Mouse (Mus musculus) limb, embryonic 14.5 days (tissue): ENCODE results near the gene Bpnt1. TPM values are rescaled to one million over a fixed set of nuclear protein-coding genes. Genes with fewer than 3 reads are reported as not detected.
"Not testable (repeated sequence)": the region's sequence is repeated elsewhere in the genome, so short reads cannot be mapped to it uniquely, and the experiment has no call there.

Experiments
- ATAC-seq: fragments of 200-750 bp; cut with Nextera tagmentation; 2 replicates; pipeline ENCODE4 v1.8.0; 2017; ENCODE audit warnings: low read depth, moderate number of reproducible peaks, moderate TSS enrichment; ENCODE audit not compliant: low FRiP score
- DNase-seq: peaks from one replicate; pipeline ENCODE4 v3.0.0-alpha.2; 2015; ENCODE audit warnings: low spot score
- H3K27ac ChIP-seq: fragments of 300-500 bp; sonication (generic); replicated peaks from 2 replicates; pipeline ENCODE4 v1.5.1; 2014; ENCODE audit warnings: low read depth, mild to moderate bottlenecking, low read length, moderate library complexity, mixed read lengths
- H3K27me3 ChIP-seq: fragments of 300-500 bp; sonication (generic); 2 replicates; pipeline ENCODE4 v1.6.1; 2014; ENCODE audit warnings: low read length, mixed read lengths; ENCODE audit not compliant: control insufficient read depth, insufficient read depth
- H3K36me3 ChIP-seq: fragments of 300-500 bp; sonication (generic); 2 replicates; pipeline ENCODE4 v1.6.1; 2014; ENCODE audit warnings: mild to moderate bottlenecking, low read length, moderate library complexity, mixed read lengths; ENCODE audit not compliant: control insufficient read depth, insufficient read depth
- H3K4me1 ChIP-seq: fragments of 300-500 bp; sonication (generic); 2 replicates; pipeline ENCODE4 v1.6.1; 2014; ENCODE audit warnings: antibody characterized with exemption, low read length, mixed read lengths; ENCODE audit not compliant: control insufficient read depth, insufficient read depth
- H3K4me2 ChIP-seq: fragments of 300-500 bp; sonication (generic); replicated peaks from 2 replicates; pipeline ENCODE4 v1.6.1; 2014; ENCODE audit warnings: low read depth, mild to moderate bottlenecking, low read length, moderate library complexity; ENCODE audit not compliant: severe bottlenecking
- H3K4me3 ChIP-seq: fragments of 300-500 bp; sonication (generic); replicated peaks from 2 replicates; pipeline ENCODE4 v1.5.1; 2014; ENCODE audit warnings: low read length
- H3K9ac ChIP-seq: fragments of 300-500 bp; sonication (generic); 2 replicates; pipeline ENCODE4 v1.6.1; 2014; ENCODE audit warnings: mild to moderate bottlenecking, low read depth, low read length, moderate library complexity; ENCODE audit not compliant: severe bottlenecking
- H3K9me3 ChIP-seq: fragments of 300-500 bp; sonication (generic); 2 replicates; pipeline ENCODE4 v1.6.1; 2016; ENCODE audit warnings: low read length; ENCODE audit not compliant: control insufficient read depth
- POLR2A ChIP-seq: fragments of 200-500 bp; IDR thresholded peaks from 2 replicates; pipeline ENCODE4 v1.8.0; 2012; ENCODE audit warnings: inconsistent platforms, mild to moderate bottlenecking, moderate library complexity, borderline replicate concordance; ENCODE audit not compliant: insufficient read depth, insufficient read length; ENCODE audit errors: extremely low read depth
- WGBS: fragments of 180-500 bp; shearing (Covaris S2); extraction: QIAGEN DNeasy Blood & Tissue Kit; methylation state at CpG from one replicate; pipeline ENCODE4 v1.1.7; 2014; 5-methylcytosine and 5-hydroxymethylcytosine counted together
- polyA plus RNA-seq, 2 experiments: library from polyadenylated mRNA; depleted of rRNA in 1 of 2; stranded (reverse) in 1 of 2; unstranded in 1 of 2; fragments of >200 nt; fragmentation: Nextera tagmentation in 1 of 2; extraction: Ambion mirVana in 1 of 2; gene quantifications; 2 replicates each; pipeline versions ENCODE4 v1.2.1 to v1.2.3; 2012 to 2014

Bpnt1 gene
- polyA plus RNA-seq, 2 experiments = 8.8 to 30.1 TPM

- no peaks in the 10 kb centered on the region for H3K9me3 ChIP-seq
Observed at GRCm38 (mm10) chr1:185315846-185316568, 15.9 kb upstream of the Bpnt1 start.

GRCm38 (mm10) chr1:185327754-185328345, 4.1 kb upstream of the Bpnt1 start:
- H3K4me1 ChIP-seq, DNase-seq, H3K27ac ChIP-seq, H3K27me3 ChIP-seq, ATAC-seq, H3K9me3 ChIP-seq, H3K9ac ChIP-seq: not testable (repeated sequence)
- Histone ChIP-seq H3K4me2 (peak overlapping the region; percentile 72), H3K36me3 (peaks cover 38% of the 10 kb centered on the region), H3K4me3 (peak overlapping the region; percentile 98)
- WGBS = 71% methylated on average over 3 of the region's 3 CpGs

More at GRCm38 (mm10) chr1:185315846-185316568, 15.9 kb upstream of the Bpnt1 start:
- Histone ChIP-seq H3K27me3 (no peaks in the 10 kb centered on the region), H3K4me3 (no peak overlapping the region), H3K27ac (no peak overlapping the region), H3K36me3 (peaks cover 73% of the 10 kb centered on the region), H3K9ac (no peak overlapping the region), H3K4me1 (no peaks in the 10 kb centered on the region), H3K4me2 (no peak overlapping the region)
- no peak for TF ChIP-seq POLR2A
- ATAC-seq (no peak), DNase-seq (no peak)
- 89% methylated on average over 16 of the region's 16 CpGs for WGBS

- WGBS = under 1% methylated on average over 68 of the region's 76 CpGs
- no peaks in the 10 kb centered on the region for H3K27me3 ChIP-seq
- peak within 1 kb of the TSS; percentile 98 for H3K4me3 ChIP-seq
- DNase-seq = peak; percentile 82
- peak within 1 kb of the TSS; percentile 89 for H3K9ac ChIP-seq
- no peaks in the 10 kb centered on the region for H3K9me3 ChIP-seq
- peaks cover 15% of the 10 kb centered on the region for H3K4me1 ChIP-seq
- TF ChIP-seq POLR2A = peak; percentile 83; the same call in 1 of the 2 replicates
- peak within 1 kb of the TSS; percentile 93 for H3K27ac ChIP-seq
- peak within 1 kb of the TSS; percentile 72 for H3K4me2 ChIP-seq
- peak; percentile 90 for ATAC-seq
- peaks cover 29% of the 10 kb centered on the region for H3K36me3 ChIP-seq
Observed at GRCm38 (mm10) chr1:185328721-185329610, 3.0 kb upstream of the Bpnt1 start, which contains the start of gene Iars2. Iars2 (minus strand) TSS chr1:185329396.

GRCm38 (mm10) chr1:185329851-185330250, 2.1 kb upstream of the Bpnt1 start:
- WGBS = 88% methylated on average over 8 of the region's 8 CpGs
- DNase-seq (no peak), ATAC-seq (no peak)
- H3K36me3 ChIP-seq = peaks cover 25% of the 10 kb centered on the region
- no peaks in the 10 kb centered on the region for H3K9me3 ChIP-seq
- no peak overlapping the region for H3K9ac ChIP-seq
- H3K4me1 ChIP-seq = peaks cover 15% of the 10 kb centered on the region
- H3K27me3 ChIP-seq = no peaks in the 10 kb centered on the region
- H3K27ac ChIP-seq = no peak overlapping the region
- H3K4me2 ChIP-seq = peak overlapping the region; percentile 72; the same call in 1 of the 2 replicates
- no peak for TF ChIP-seq POLR2A
- H3K4me3 ChIP-seq = peak overlapping the region; percentile 98

GRCm38 (mm10) chr1:185331364-185331763, 585 bp upstream of the Bpnt1 start:
- peak overlapping the region; percentile 65 for H3K4me2 ChIP-seq
- ATAC-seq = no peak
- H3K27ac ChIP-seq = no peak overlapping the region
- peaks cover 11% of the 10 kb centered on the region for H3K36me3 ChIP-seq
- H3K4me3 ChIP-seq = peak overlapping the region; percentile 72; the same call in 1 of the 2 replicates
- peaks cover 15% of the 10 kb centered on the region for H3K4me1 ChIP-seq
- DNase-seq = no peak
- H3K9ac ChIP-seq = no peak overlapping the region; the same call in 1 of the 2 replicates
- H3K9me3 ChIP-seq = no peaks in the 10 kb centered on the region
- no peak for TF ChIP-seq POLR2A
- no peaks in the 10 kb centered on the region for H3K27me3 ChIP-seq
- 55% methylated on average over 5 of the region's 5 CpGs for WGBS
